Mouse (Mus musculus): Measurements from ENCODE around the gene Large1.
"Not testable (repeated sequence)": the region's sequence is repeated elsewhere in the genome, so short reads cannot be mapped to it uniquely, and the experiment has no call there.

Large1 gene

GRCm38 (mm10) chr8:73016303-73016702, 337.0 kb downstream of the Large1 start:
- DNase-seq (ENCODE audit: low spot score): no peak

- DNase-seq (ENCODE audit: low spot score): no peak
These were observed 345.9 kb downstream of the Large1 start for GRCm38 (mm10) chr8:73007489-73007888.

- peak; percentile 45 for DNase-seq (ENCODE audit: low spot score)
These were observed 349.5 kb downstream of the Large1 start for GRCm38 (mm10) chr8:73003858-73004257.

GRCm38 (mm10) chr8:72993831-72994230, 359.5 kb downstream of the Large1 start:
- DNase-seq (ENCODE audit: low spot score): no peak

GRCm38 (mm10) chr8:72990425-72990824, 362.9 kb downstream of the Large1 start:
- DNase-seq (ENCODE audit: low spot score): no peak

- no peak for DNase-seq (ENCODE audit: low spot score)
These were observed 370.5 kb downstream of the Large1 start for GRCm38 (mm10) chr8:72982832-72983231.

- no peak for DNase-seq (ENCODE audit: low spot score)
These were observed 398.3 kb downstream of the Large1 start for GRCm38 (mm10) chr8:72955074-72955473.

- DNase-seq (ENCODE audit: low spot score): not testable (repeated sequence)
These were observed 411.9 kb downstream of the Large1 start for GRCm38 (mm10) chr8:72941393-72941792.

GRCm38 (mm10) chr8:72919182-72919902, 434.0 kb downstream of the Large1 start:
- DNase-seq (ENCODE audit: low spot score): no peak

GRCm38 (mm10) chr8:72905491-72905890, 447.8 kb downstream of the Large1 start:
- DNase-seq (ENCODE audit: low spot score): no peak

GRCm38 (mm10) chr8:72901591-72901990, 451.7 kb downstream of the Large1 start:
- DNase-seq (ENCODE audit: low spot score): no peak

- no peak for DNase-seq (ENCODE audit: low spot score)
These were observed 454.0 kb downstream of the Large1 start for GRCm38 (mm10) chr8:72899321-72899720.

GRCm38 (mm10) chr8:72883033-72883432, 470.3 kb downstream of the Large1 start:
- DNase-seq (ENCODE audit: low spot score): no peak

GRCm38 (mm10) chr8:72873411-72873810, 479.9 kb downstream of the Large1 start:
- DNase-seq (ENCODE audit: low spot score): no peak

- DNase-seq (ENCODE audit: low spot score): no peak
These were observed 506.5 kb downstream of the Large1 start for GRCm38 (mm10) chr8:72846881-72847280.

- no peak for DNase-seq (ENCODE audit: low spot score)
These were observed 517.5 kb downstream of the Large1 start for GRCm38 (mm10) chr8:72835863-72836262.

- DNase-seq (ENCODE audit: low spot score): no peak
These were observed 520.2 kb downstream of the Large1 start for GRCm38 (mm10) chr8:72833112-72833511.

- DNase-seq (ENCODE audit: low spot score): no peak
These were observed 521.0 kb downstream of the Large1 start for GRCm38 (mm10) chr8:72832371-72832770.

GRCm38 (mm10) chr8:72817655-72818349, 535.5 kb downstream of the Large1 start:
- no peak for DNase-seq (ENCODE audit: low spot score)

GRCm38 (mm10) chr8:72816679-72817078, 536.7 kb downstream of the Large1 start:
- no peak for DNase-seq (ENCODE audit: low spot score)

- no peak for DNase-seq (ENCODE audit: low spot score)
These were observed 537.7 kb downstream of the Large1 start for GRCm38 (mm10) chr8:72815681-72816080.

- no peak for DNase-seq (ENCODE audit: low spot score)
These were observed 540.6 kb downstream of the Large1 start for GRCm38 (mm10) chr8:72812690-72813089.

GRCm38 (mm10) chr8:72801583-72801982, 551.8 kb downstream of the Large1 start:
- DNase-seq (ENCODE audit: low spot score): no peak

- no peak for DNase-seq (ENCODE audit: low spot score)
These were observed 572.7 kb downstream of the Large1 start for GRCm38 (mm10) chr8:72780644-72781043.
